12 mouse cellular contexts compared by ENCODE assay signal in genomic region chr17:25414917-25415316, GRCm38 (mm10). TPM values are rescaled to one million over a fixed set of nuclear protein-coding genes. Genes with fewer than 3 reads are reported as not detected.
DNase-seq lines count a peak whose midpoint lies in the region; ATAC-seq and TF ChIP-seq lines count a peak whose summit lies in the region.
"Had no signal": no experiment of that assay in that cellular context is flagged by ENCODE, and none has a peak within 500 bp of the region (broad histone marks: within the 10 kb centered on the region; RNA-seq: fewer than 3 reads in every experiment).

No protein-coding gene starts in this region.

- H3K4me2 ChIP-seq in intestine, embryonic 14.5 days (ENCODE audit: low read length) = no peak overlapping the region
- H3K4me2 ChIP-seq in intestine, postnatal 0 days (replicated peaks; ENCODE audit: low read depth) = no peak overlapping the region
- no peak overlapping the region for H3K4me2 ChIP-seq in hindbrain, embryonic 15.5 days
- no peak overlapping the region for H3K4me2 ChIP-seq in midbrain, postnatal 0 days (ENCODE audit: low read depth, low read length, poor library complexity, severe bottlenecking)
- no peak overlapping the region for H3K4me2 ChIP-seq in liver, postnatal 0 days (ENCODE audit: low read depth, low read length)

- ATAC-seq in intestine, embryonic 14.5 days (replicated peaks; ENCODE audit: low FRiP score, low TSS enrichment, low read depth) = no peak
- no peak for ATAC-seq in intestine, postnatal 0 days
- no peak for ATAC-seq in hindbrain, embryonic 15.5 days (ENCODE audit: low FRiP score, low read depth)
- ATAC-seq in midbrain, postnatal 0 days (ENCODE audit: low FRiP score) = no peak
- no peak for ATAC-seq in liver, postnatal 0 days

- TF ChIP-seq EP300 in liver, postnatal 0 days (IDR thresholded peaks at IDR 0.05; ENCODE audit: low read depth) = no peak

- no peak overlapping the region for H3K9ac ChIP-seq in intestine, embryonic 14.5 days (ENCODE audit: low read length)
- H3K9ac ChIP-seq in intestine, postnatal 0 days (ENCODE audit: low read depth, low read length) = no peak overlapping the region
- no peak overlapping the region for H3K9ac ChIP-seq in hindbrain, embryonic 15.5 days
- no peak overlapping the region for H3K9ac ChIP-seq in midbrain, postnatal 0 days (replicated peaks; ENCODE audit: low read length, poor library complexity, severe bottlenecking)
- H3K9ac ChIP-seq in liver, postnatal 0 days (replicated peaks) = no peak overlapping the region
- H3K9ac ChIP-seq: liver, embryonic 14.5 days had no signal

- no peak overlapping the region for H3K4me3 ChIP-seq in intestine, embryonic 14.5 days (ENCODE audit: low read depth, low read length)
- no peak overlapping the region for H3K4me3 ChIP-seq in intestine, postnatal 0 days (ENCODE audit: low read depth, low read length)
- H3K4me3 ChIP-seq in hindbrain, embryonic 15.5 days = no peak overlapping the region
- H3K4me3 ChIP-seq in midbrain, postnatal 0 days (ENCODE audit: low read depth, low read length) = no peak overlapping the region
- H3K4me3 ChIP-seq in liver, postnatal 0 days (ENCODE audit: low read depth, low read length) = no peak overlapping the region

- no peaks in the 10 kb centered on the region for H3K27me3 ChIP-seq in intestine, embryonic 14.5 days (replicated peaks; ENCODE audit: control insufficient read depth, insufficient read depth, low read length)
- no peaks in the 10 kb centered on the region for H3K27me3 ChIP-seq in intestine, postnatal 0 days (replicated peaks; ENCODE audit: control insufficient read depth, insufficient read depth, low read length)
- H3K27me3 ChIP-seq in hindbrain, embryonic 15.5 days = no peaks in the 10 kb centered on the region
- H3K27me3 ChIP-seq in midbrain, postnatal 0 days (ENCODE audit: insufficient read depth, low read length) = no peaks in the 10 kb centered on the region
- H3K27me3 ChIP-seq in liver, postnatal 0 days (ENCODE audit: insufficient read depth, low read length) = no peaks in the 10 kb centered on the region

- no peak for TF ChIP-seq CTCF in intestine, postnatal 0 days (IDR thresholded peaks at IDR 0.05; ENCODE audit: low read depth)
- TF ChIP-seq CTCF in midbrain, postnatal 0 days (IDR thresholded peaks at IDR 0.05) = no peak
- TF ChIP-seq CTCF in liver, postnatal 0 days (IDR thresholded peaks at IDR 0.05; ENCODE audit: low read depth) = no peak

- DNase-seq in embryo, embryonic 10.5 days (ENCODE audit: low spot score) = peak; percentile 53
- DNase-seq in embryo, embryonic 9.5 days (ENCODE audit: extremely low spot score) = no peak
- no peak for DNase-seq in intestine, embryonic 14.5 days (ENCODE audit: low spot score)
- no peak for DNase-seq in midbrain, postnatal 0 days (ENCODE audit: low spot score)
- DNase-seq in liver, postnatal 0 days = no peak
- DNase-seq in spleen, adult 18-20 months = no peak
- DNase-seq: adrenal gland, adult 2 months; cerebellum, adult 11 months had no signal

- peaks cover 39% of the 10 kb centered on the region for H3K4me1 ChIP-seq in intestine, embryonic 14.5 days (replicated peaks; ENCODE audit: control insufficient read depth, insufficient read depth, low read length)
- H3K4me1 ChIP-seq in intestine, postnatal 0 days (replicated peaks; ENCODE audit: control insufficient read depth, insufficient read depth, low read length) = peaks cover 4% of the 10 kb centered on the region; the same call in 1 of the 2 replicates
- H3K4me1 ChIP-seq in hindbrain, embryonic 15.5 days (replicated peaks) = peaks cover 71% of the 10 kb centered on the region
- H3K4me1 ChIP-seq in midbrain, postnatal 0 days (ENCODE audit: insufficient read depth, low read length) = peaks cover 24% of the 10 kb centered on the region
- peaks cover 3% of the 10 kb centered on the region; the same call in 1 of the 2 replicates for H3K4me1 ChIP-seq in liver, postnatal 0 days (ENCODE audit: insufficient read depth)

- peak overlapping the region; percentile 17; the same call in 1 of the 2 replicates for H3K27ac ChIP-seq in intestine, embryonic 14.5 days (ENCODE audit: low read depth)
- H3K27ac ChIP-seq in intestine, postnatal 0 days (ENCODE audit: low read depth, low read length) = no peak overlapping the region
- H3K27ac ChIP-seq in hindbrain, embryonic 15.5 days (replicated peaks) = 0 out of 2 replicates have a peak overlapping the region, but pooled peaks have one; percentile 12
- peak overlapping the region; percentile 47; the same call in 1 of the 2 replicates for H3K27ac ChIP-seq in midbrain, postnatal 0 days (ENCODE audit: low read depth, low read length)
- H3K27ac ChIP-seq in liver, postnatal 0 days (ENCODE audit: low read depth) = no peak overlapping the region
- H3K27ac ChIP-seq: liver, embryonic 14.5 days had no signal

- 31% methylated on average over 3 of the region's 3 CpGs for WGBS in intestine, embryonic 14.5 days
- WGBS in intestine, postnatal 0 days = 32% methylated on average over 3 of the region's 3 CpGs
- WGBS in hindbrain, embryonic 15.5 days = 47% methylated on average over 3 of the region's 3 CpGs
- 26% methylated on average over 3 of the region's 3 CpGs for WGBS in midbrain, postnatal 0 days
- WGBS in liver, postnatal 0 days (ENCODE audit: insufficient replicate concordance) = 62% methylated on average over 3 of the region's 3 CpGs

- no peaks in the 10 kb centered on the region for H3K9me3 ChIP-seq in intestine, embryonic 14.5 days (ENCODE audit: control insufficient read depth, low read length)
- no peaks in the 10 kb centered on the region for H3K9me3 ChIP-seq in intestine, postnatal 0 days (ENCODE audit: control insufficient read depth)
- no peaks in the 10 kb centered on the region for H3K9me3 ChIP-seq in hindbrain, embryonic 15.5 days
- no peaks in the 10 kb centered on the region for H3K9me3 ChIP-seq in midbrain, postnatal 0 days (ENCODE audit: low read length)
- H3K9me3 ChIP-seq in liver, postnatal 0 days (ENCODE audit: low read length) = no peaks in the 10 kb centered on the region
- H3K9me3 ChIP-seq: G1E had no signal

- no peaks in the 10 kb centered on the region for H3K36me3 ChIP-seq in intestine, embryonic 14.5 days (ENCODE audit: control insufficient read depth, insufficient read depth, low read length)
- no peaks in the 10 kb centered on the region for H3K36me3 ChIP-seq in intestine, postnatal 0 days (ENCODE audit: control insufficient read depth, insufficient read depth)
- no peaks in the 10 kb centered on the region for H3K36me3 ChIP-seq in hindbrain, embryonic 15.5 days
- no peaks in the 10 kb centered on the region for H3K36me3 ChIP-seq in midbrain, postnatal 0 days (ENCODE audit: insufficient read depth, low read length)
- no peaks in the 10 kb centered on the region for H3K36me3 ChIP-seq in liver, postnatal 0 days (replicated peaks; ENCODE audit: insufficient read depth, low read length)
- H3K36me3 ChIP-seq: G1E had no signal

RNA-seq across cellular contexts. Expression of gene Cacna1h, which starts 18.7 kb away (rescaled TPM):
- 6.6 and 7.0 TPM in 2 replicates for polyA plus RNA-seq in intestine, embryonic 14.5 days (2014; fragmentation: Nextera tagmentation; extraction: Ambion mirVana)
- 1.7 and 1.9 TPM in 2 replicates for polyA plus RNA-seq in intestine, postnatal 0 days (2015; fragmentation: Nextera tagmentation; extraction: Ambion mirVana)
- 10.0 and 10.6 TPM in 2 replicates for polyA plus RNA-seq in hindbrain, embryonic 15.5 days (2015; fragmentation: Nextera tagmentation; extraction: Ambion mirVana)
- 117 and 164 TPM in 2 replicates for total RNA-seq in midbrain, postnatal 0 days (2014; rRNA removed)
- 7.6 and 9.5 TPM in 2 replicates for polyA plus RNA-seq in midbrain, postnatal 0 days (2015; fragmentation: Nextera tagmentation; extraction: Ambion mirVana)
- 0.15 and 0.17 TPM in 2 replicates for polyA plus RNA-seq in liver, postnatal 0 days (2015; fragmentation: Nextera tagmentation; extraction: Ambion mirVana)
- polyA plus RNA-seq: G1E had no signal

RNA-seq across cellular contexts. Expression of gene Tekt4, which starts 39.5 kb away (rescaled TPM):
- 0.35 TPM in 1 of 2 replicates, not detected in the other for polyA plus RNA-seq in intestine, embryonic 14.5 days (2014; fragmentation: Nextera tagmentation; extraction: Ambion mirVana)
- polyA plus RNA-seq in intestine, postnatal 0 days (2015; fragmentation: Nextera tagmentation; extraction: Ambion mirVana) = not detected in 2 replicates
- polyA plus RNA-seq in hindbrain, embryonic 15.5 days (2015; fragmentation: Nextera tagmentation; extraction: Ambion mirVana) = 1.1 and 1.3 TPM in 2 replicates
- 1.9 and 5.2 TPM in 2 replicates for total RNA-seq in midbrain, postnatal 0 days (2014; rRNA removed)
- polyA plus RNA-seq in midbrain, postnatal 0 days (2015; fragmentation: Nextera tagmentation; extraction: Ambion mirVana) = 2.1 and 2.3 TPM in 2 replicates
- polyA plus RNA-seq in liver, postnatal 0 days (2015; fragmentation: Nextera tagmentation; extraction: Ambion mirVana) = 0.07 and 0.15 TPM in 2 replicates
- total RNA-seq: G1E had no signal
- polyA plus RNA-seq: G1E had no signal

RNA-seq across cellular contexts. Expression of gene Tpsg1, which starts 45.8 kb away (rescaled TPM):
- polyA plus RNA-seq in intestine, embryonic 14.5 days (2014; fragmentation: Nextera tagmentation; extraction: Ambion mirVana) = 2.1 and 6.3 TPM in 2 replicates
- 11.0 and 13.3 TPM in 2 replicates for polyA plus RNA-seq in intestine, postnatal 0 days (2015; fragmentation: Nextera tagmentation; extraction: Ambion mirVana)
- 0.64 and 0.79 TPM in 2 replicates for polyA plus RNA-seq in hindbrain, embryonic 15.5 days (2015; fragmentation: Nextera tagmentation; extraction: Ambion mirVana)
- not detected in 2 replicates for total RNA-seq in midbrain, postnatal 0 days (2014; rRNA removed)
- polyA plus RNA-seq in midbrain, postnatal 0 days (2015; fragmentation: Nextera tagmentation; extraction: Ambion mirVana) = 1.0 and 1.2 TPM in 2 replicates
- polyA plus RNA-seq in liver, postnatal 0 days (2015; fragmentation: Nextera tagmentation; extraction: Ambion mirVana) = 0.21 TPM in 1 of 2 replicates, not detected in the other
- total RNA-seq: adrenal gland, adult 2 months had no signal
- polyA plus RNA-seq: G1E had no signal

RNA-seq across cellular contexts. Expression of gene Tpsb2, which starts 48.8 kb away (rescaled TPM):
- 0.66 and 0.89 TPM in 2 replicates for polyA plus RNA-seq in intestine, embryonic 14.5 days (2014; fragmentation: Nextera tagmentation; extraction: Ambion mirVana)
- polyA plus RNA-seq in intestine, postnatal 0 days (2015; fragmentation: Nextera tagmentation; extraction: Ambion mirVana) = 6.7 and 7.8 TPM in 2 replicates
- polyA plus RNA-seq in hindbrain, embryonic 15.5 days (2015; fragmentation: Nextera tagmentation; extraction: Ambion mirVana) = 0.14 and 0.23 TPM in 2 replicates
- total RNA-seq in midbrain, postnatal 0 days (2014; rRNA removed) = 0.28 and 1.8 TPM in 2 replicates
- 0.60 and 1.0 TPM in 2 replicates for polyA plus RNA-seq in midbrain, postnatal 0 days (2015; fragmentation: Nextera tagmentation; extraction: Ambion mirVana)
- polyA plus RNA-seq in liver, postnatal 0 days (2015; fragmentation: Nextera tagmentation; extraction: Ambion mirVana) = 0.75 and 1.6 TPM in 2 replicates
- polyA plus RNA-seq: G1E had no signal

Comparison
In these comparisons a context has a peak if more than half of its experiments do, and no peak if none do; other contexts are left out.
1. H3K27ac ChIP-seq: peak in intestine, embryonic 14.5 days (single experiment), hindbrain, embryonic 15.5 days (single experiment) and midbrain, postnatal 0 days (single experiment); none in intestine, postnatal 0 days (single experiment) and liver, postnatal 0 days (single experiment).